Mouse (Mus musculus): ENCODE results near the gene Fabp6.

The Fabp6 gene

DNA sequence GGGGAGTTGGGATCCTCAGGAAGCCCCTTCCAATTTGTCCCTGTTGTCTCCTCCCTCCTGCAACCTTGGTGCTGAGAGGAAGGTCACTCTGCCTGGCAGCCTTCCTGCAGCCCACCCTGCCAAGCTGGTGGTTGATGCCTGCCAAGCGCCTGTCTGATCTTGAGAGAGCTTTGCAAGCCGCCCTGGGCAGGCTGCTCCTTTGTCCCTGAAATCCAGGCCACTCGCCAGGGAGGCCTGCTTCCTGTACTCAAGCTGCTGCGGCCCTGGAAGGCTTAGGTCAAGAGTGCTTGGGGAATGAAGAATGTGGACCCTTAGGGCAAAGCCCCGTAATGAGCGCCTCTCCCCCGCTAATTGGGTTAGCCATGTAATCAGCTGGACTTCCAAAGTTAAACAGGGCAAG is 53.2 kb downstream of the Fabp6 start:
- DNase-seq (ENCODE audit: low read depth, low spot score): peak; percentile 47

DNA sequence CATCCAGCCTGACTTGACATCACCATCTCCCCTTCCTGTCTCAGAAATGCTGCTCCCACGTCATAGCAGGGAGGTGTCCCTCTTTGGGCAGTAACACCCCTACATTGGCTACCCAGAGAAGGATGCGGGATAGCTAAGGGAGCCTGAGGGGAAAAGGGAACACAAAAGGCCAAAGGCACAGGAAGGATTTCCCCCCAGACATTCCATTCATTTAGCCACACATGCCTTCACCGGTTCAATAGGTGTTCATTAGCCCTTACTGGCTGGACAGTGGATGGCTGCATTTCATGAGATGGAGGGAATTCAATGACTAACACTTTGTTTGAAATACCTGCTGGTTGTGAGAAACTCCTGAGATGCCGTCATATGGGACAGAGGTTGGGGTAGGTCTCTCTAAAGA is 54.7 kb downstream of the Fabp6 start:
- DNase-seq (ENCODE audit: low read depth, low spot score): no peak
